In the genomic region with DNA sequence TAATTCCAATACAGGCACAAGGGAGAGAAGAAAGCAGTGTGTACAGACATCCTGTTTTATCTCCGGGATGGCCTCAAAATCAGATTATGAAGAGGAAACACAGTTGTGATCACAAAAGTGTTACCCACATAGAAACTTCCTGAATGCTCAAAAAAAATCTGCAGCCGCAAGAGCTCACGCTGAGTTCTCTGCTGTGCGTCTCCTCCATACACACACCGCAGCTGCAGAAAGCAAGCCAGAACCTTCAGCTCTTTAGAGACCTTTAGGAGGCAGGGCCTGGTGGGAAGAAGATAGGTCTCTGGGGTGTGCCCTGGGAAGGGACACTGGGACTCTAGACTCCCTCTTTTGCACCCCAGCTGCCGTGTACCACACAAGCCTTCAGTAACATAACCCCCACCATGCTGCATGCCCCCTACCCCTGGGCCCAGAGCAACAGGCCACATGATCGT, we compare ENCODE assay signal across 20 mouse cellular contexts. TPM values are rescaled to one million over a fixed set of nuclear protein-coding genes. Genes with fewer than 3 reads are reported as not detected.
DNase-seq lines count a peak whose midpoint lies in the region; TF ChIP-seq lines count a peak whose summit lies in the region.
"Had no signal": no experiment of that assay in that cellular context is flagged by ENCODE, and none has a peak within 500 bp of the region (broad histone marks: within the 10 kb centered on the region; RNA-seq: fewer than 3 reads in every experiment).

No protein-coding gene starts in this region.

- 0 out of 2 replicates have a peak overlapping the region, but pooled peaks have one; percentile 8 for H3K27ac ChIP-seq in macrophage
- H3K27ac ChIP-seq in thymus, adult 2 months (ENCODE audit: control insufficient read depth, insufficient read depth, low read length): no peak overlapping the region
- H3K27ac ChIP-seq: forebrain, embryonic 15.5 days; heart, embryonic 13.5 days; hindbrain, embryonic 15.5 days; kidney, embryonic 15.5 days; limb, embryonic 15.5 days; liver, embryonic 15.5 days had no signal

- H3K4me3 ChIP-seq in macrophage (ENCODE audit: inconsistent target): no peak overlapping the region
- H3K4me3 ChIP-seq in thymus, adult 2 months (ENCODE audit: control insufficient read depth, insufficient read depth, low read length): no peak overlapping the region
- H3K4me3 ChIP-seq: erythroblast, embryonic 14.5 days; forebrain, embryonic 15.5 days; heart, embryonic 13.5 days; hindbrain, embryonic 15.5 days; kidney, embryonic 15.5 days; limb, embryonic 15.5 days; liver, embryonic 15.5 days had no signal

- H3K4me1 ChIP-seq in thymus, adult 2 months (replicated peaks; ENCODE audit: control insufficient read depth, insufficient read depth, low read length): peaks cover 22% of the 10 kb centered on the region
- H3K4me1 ChIP-seq: limb, embryonic 15.5 days had no signal

- H3K79me2 ChIP-seq in macrophage (ENCODE audit: inconsistent target): peaks cover 44% of the 10 kb centered on the region

- peak; percentile 71 for DNase-seq in CD4-positive helper T cell, adult 2 months (ENCODE audit: low read depth, low spot score)
- peak; percentile 34 for DNase-seq in T-cell, adult 2 months (ENCODE audit: low spot score)
- peak; percentile 45 for DNase-seq in thymus, adult 2 months
- no peak for DNase-seq in layer of hippocampus, adult 8-10 months (ENCODE audit: low spot score in 2 of 2)
- DNase-seq in urinary bladder, adult 2 months (ENCODE audit: low spot score): no peak
- no peak for DNase-seq in ovary, adult 18-20 months (ENCODE audit: low spot score)
- DNase-seq in urinary bladder, postnatal 10 days (ENCODE audit: low spot score): no peak
- DNase-seq: adrenal gland, postnatal 25 days; B cell, adult 2 months; cerebellum, adult 11 months; layer of hippocampus, postnatal 36 days; right cerebral cortex, postnatal 4 days had no signal

- no peaks in the 10 kb centered on the region for H3K27me3 ChIP-seq in thymus, adult 2 months (ENCODE audit: control insufficient read depth, insufficient read depth, low read length)
- H3K27me3 ChIP-seq: forebrain, embryonic 15.5 days; heart, embryonic 13.5 days; hindbrain, embryonic 15.5 days; kidney, embryonic 15.5 days; limb, embryonic 15.5 days; liver, embryonic 15.5 days had no signal

- no peak for TF ChIP-seq POLR2A in thymus, adult 2 months (IDR thresholded peaks at IDR 0.05; ENCODE audit: control insufficient read depth, extremely low read depth, insufficient read depth, low read length, poor library complexity)

- TF ChIP-seq CTCF in thymus, adult 2 months (IDR thresholded peaks at IDR 0.05; ENCODE audit: borderline replicate concordance, control insufficient read depth, extremely low read depth, insufficient read depth, low read length, poor library complexity): no peak

- H3K36me3 ChIP-seq in macrophage (ENCODE audit: inconsistent target): peaks cover 57% of the 10 kb centered on the region
- no peaks in the 10 kb centered on the region for H3K36me3 ChIP-seq in thymus, adult 2 months (ENCODE audit: control insufficient read depth, insufficient read depth, low read length)
- H3K36me3 ChIP-seq: forebrain, embryonic 15.5 days; hindbrain, embryonic 15.5 days had no signal

- WGBS in macrophage (ENCODE audit: missing documents): 13% methylated on average over 7 of the region's 7 CpGs
- WGBS in thymus, adult 2 months: 4% methylated on average over 7 of the region's 7 CpGs

RNA-seq across cellular contexts. Expression of a gene that starts 27.7 kb away (rescaled TPM):
- total RNA-seq in macrophage (2018; cell fraction: chromatin; rRNA removed): 100 to 1,000 TPM in 1 of 26 experiments, 10 to 100 TPM in 25; 30.9 to 114 (median 49.3) TPM
- total RNA-seq in macrophage (2018; cell fraction: cytosol; rRNA removed): 100 to 1,000 TPM in 6 of 26 experiments, 10 to 100 TPM in 20; 83.5 to 114 (median 93.7) TPM
- 10 to 100 TPM; 44.4 to 87.0 (median 54.7) TPM for total RNA-seq in macrophage (2018; cell fraction: nucleus; rRNA removed)
- 76.5 to 98.9 TPM (median 79.7 TPM) in 3 replicates for polyA plus RNA-seq in macrophage (2018)
- polyA plus RNA-seq in thymus, adult 2 months (2012; rRNA removed): 32.4 and 33.5 TPM in 2 replicates
- 10 to 100 TPM; 20.2 to 27.6 (median 24.6) TPM for total RNA-seq in layer of hippocampus, adult 8-10 months (2022)
- polyA plus RNA-seq in urinary bladder, adult 2 months (2012; rRNA removed): 53.3 and 59.1 TPM in 2 replicates

RNA-seq across cellular contexts. Expression of a gene that starts 49.0 kb away (rescaled TPM):
- total RNA-seq in macrophage (2018; cell fraction: chromatin; rRNA removed): 10 to 100 TPM in 6 of 26 experiments, 1 to 10 TPM in 20; 4.9 to 14.7 (median 8.7) TPM
- 10 to 100 TPM; 13.3 to 24.2 (median 17.4) TPM for total RNA-seq in macrophage (2018; cell fraction: cytosol; rRNA removed)
- total RNA-seq in macrophage (2018; cell fraction: nucleus; rRNA removed): 10 to 100 TPM in 25 of 26 experiments, 1 to 10 TPM in 1; 9.9 to 31.6 (median 24.4) TPM
- 13.5 to 23.8 TPM (median 18.3 TPM) in 3 replicates for polyA plus RNA-seq in macrophage (2018)
- 61.2 and 64.8 TPM in 2 replicates for polyA plus RNA-seq in thymus, adult 2 months (2012; rRNA removed)
- total RNA-seq in layer of hippocampus, adult 8-10 months (2022): 10 to 100 TPM; 14.6 to 20.3 (median 16.5) TPM
- polyA plus RNA-seq in urinary bladder, adult 2 months (2012; rRNA removed): 16.6 and 21.7 TPM in 2 replicates

RNA-seq across cellular contexts. Expression of a gene that starts 54.9 kb away (rescaled TPM):
- under 1 TPM in 1 of 26 experiments, not detected in 25; 0.60 TPM for total RNA-seq in macrophage (2018; cell fraction: chromatin; rRNA removed)
- total RNA-seq in macrophage (2018; cell fraction: cytosol; rRNA removed): under 1 TPM in 4 of 26 experiments, not detected in 22; under 0.01 to 0.10 (median 0.04) TPM
- under 1 TPM in 3 of 26 experiments, not detected in 23; 0.12 to 0.21 (median 0.17) TPM for total RNA-seq in macrophage (2018; cell fraction: nucleus; rRNA removed)
- polyA plus RNA-seq in macrophage (2018): 0.03 TPM in 1 of 3 replicates, not detected in the others
- polyA plus RNA-seq in thymus, adult 2 months (2012; rRNA removed): 2.5 and 3.6 TPM in 2 replicates
- total RNA-seq in layer of hippocampus, adult 8-10 months (2022): 1 to 10 TPM; 3.7 to 5.1 (median 4.6) TPM
- polyA plus RNA-seq in urinary bladder, adult 2 months (2012; rRNA removed): 4.3 and 5.1 TPM in 2 replicates

Comparison
In these comparisons a context has a peak if more than half of its experiments do, and no peak if none do; other contexts are left out.
1. DNase-seq: peak in CD4-positive helper T cell, adult 2 months (single experiment), T-cell, adult 2 months (single experiment) and thymus, adult 2 months (single experiment); none in layer of hippocampus, adult 8-10 months (0 of 2), urinary bladder, adult 2 months (single experiment), ovary, adult 18-20 months (single experiment) and urinary bladder, postnatal 10 days (single experiment).